8 mouse cellular contexts compared by ENCODE assay signal in genomic region chr3:144723455-144723854, GRCm38 (mm10). TPM values are rescaled to one million over a fixed set of nuclear protein-coding genes. Genes with fewer than 3 reads are reported as not detected.
A peak's percentile ranks its signal among the peaks of the same experiment; 100 is the strongest.
DNase-seq lines count a peak whose midpoint lies in the region; ATAC-seq and TF ChIP-seq lines count a peak whose summit lies in the region.
"Had no signal": no experiment of that assay in that cellular context is flagged by ENCODE, and none has a peak within 500 bp of the region (broad histone marks: within the 10 kb centered on the region; RNA-seq: fewer than 3 reads in every experiment).

No protein-coding gene starts in this region.

- no peak overlapping the region for H3K9ac ChIP-seq in limb, embryonic 11.5 days (ENCODE audit: low read length)
- H3K9ac ChIP-seq in MEL (ENCODE audit: control insufficient read depth, low read depth, low read length, poor library complexity, severe bottlenecking): no peak overlapping the region

- peak; percentile 28 for TF ChIP-seq RAD21 in MEL (IDR thresholded peaks at IDR 0.05; ENCODE audit: low read depth, low read length)

- TF ChIP-seq CTCF in MEL (IDR thresholded peaks at IDR 0.05 in 2 of 3, conservative IDR thresholded peaks at IDR 0.05 in 1 of 3; ENCODE audit: control insufficient read depth in 1 of 3, insufficient read depth in 1 of 3, low read depth in 2 of 3, low read length in 3 of 3, poor library complexity in 1 of 3, severe bottlenecking in 1 of 3): peak; percentile 40 to 69 (median 45)

- peak; percentile 75 for DNase-seq in limb, embryonic 11.5 days (ENCODE audit: low spot score)
- no peak for DNase-seq in limb, embryonic 10.5 days (ENCODE audit: low spot score)
- DNase-seq in MEL (ENCODE audit: low read depth, low spot score): peak; percentile 67
- peak; percentile 80 for DNase-seq in brain, adult 2 months (ENCODE audit: low read depth, low spot score)
- peak; percentile 48 for DNase-seq in gastrocnemius, postnatal 10 days
- DNase-seq in left cerebral cortex, postnatal 14 days (ENCODE audit: low spot score in 2 of 2): peak; percentile 42 to 67
- peak; percentile 49 for DNase-seq in right cerebral cortex, postnatal 25 days

- H3K27me3 ChIP-seq in limb, embryonic 11.5 days (ENCODE audit: control insufficient read depth, insufficient read depth, low read length): no peaks in the 10 kb centered on the region
- no peaks in the 10 kb centered on the region for H3K27me3 ChIP-seq in limb, embryonic 10.5 days (ENCODE audit: low read depth, poor library complexity, severe bottlenecking)
- H3K27me3 ChIP-seq in MEL (ENCODE audit: control insufficient read depth in 1 of 2, insufficient read depth in 2 of 2, low read length in 2 of 2): no peaks in the 10 kb centered on the region

- no peaks in the 10 kb centered on the region for H3K36me3 ChIP-seq in limb, embryonic 11.5 days (ENCODE audit: control insufficient read depth, insufficient read depth, low read length)
- no peaks in the 10 kb centered on the region for H3K36me3 ChIP-seq in limb, embryonic 10.5 days
- peaks cover 0 to 3% of the 10 kb centered on the region in 2 experiments; a peak in 2 of 4 replicates for H3K36me3 ChIP-seq in MEL (ENCODE audit: control insufficient read depth in 1 of 2, insufficient read depth in 2 of 2, low read length in 2 of 2)

- ATAC-seq in limb, embryonic 11.5 days (ENCODE audit: insufficient number of reproducible peaks, low FRiP score, low TSS enrichment, low read depth): no peak

- peaks cover 14% of the 10 kb centered on the region for H3K79me2 ChIP-seq in MEL (ENCODE audit: control insufficient read depth, insufficient read depth, low read length, poor library complexity)

- peaks cover 7% of the 10 kb centered on the region for H3K4me1 ChIP-seq in limb, embryonic 11.5 days (ENCODE audit: control insufficient read depth, insufficient read depth, low read length)
- H3K4me1 ChIP-seq in limb, embryonic 10.5 days: peaks cover 16% of the 10 kb centered on the region
- peaks cover 4 to 7% of the 10 kb centered on the region in 2 experiments; a peak in 3 of 4 replicates for H3K4me1 ChIP-seq in MEL (ENCODE audit: control insufficient read depth in 1 of 2, insufficient read depth in 2 of 2, low read length in 2 of 2)

- no peak overlapping the region for H3K4me3 ChIP-seq in limb, embryonic 11.5 days (ENCODE audit: low read depth, low read length)
- H3K4me3 ChIP-seq in limb, embryonic 10.5 days: no peak overlapping the region
- H3K4me3 ChIP-seq in MEL (ENCODE audit: control insufficient read depth in 1 of 2, insufficient read depth in 1 of 2, low read depth in 2 of 2, low read length in 2 of 2): no peak overlapping the region

- intact Hi-C loops in left cerebral cortex, postnatal 14 days (cut with DNase I): loop anchor here (5.0 kb wide), 1 partner anchor 271 kb away; no protein-coding TSS in a partner anchor

- TF ChIP-seq POLR2A in MEL (IDR thresholded peaks at IDR 0.05; ENCODE audit: control insufficient read depth in 1 of 2, insufficient read depth in 1 of 2, low read depth in 1 of 2, low read length in 2 of 2, poor library complexity in 1 of 2): no peak

- no peak overlapping the region for H3K4me2 ChIP-seq in limb, embryonic 11.5 days (ENCODE audit: low read depth, severe bottlenecking)

- WGBS in limb, embryonic 11.5 days: 47% methylated on average over 4 of the region's 4 CpGs
- WGBS in limb, embryonic 10.5 days: 51% methylated on average over 4 of the region's 4 CpGs

- no peak for TF ChIP-seq EP300 in MEL (IDR thresholded peaks at IDR 0.05; ENCODE audit: low read depth in 1 of 2, low read length in 2 of 2)

- H3K9me3 ChIP-seq in limb, embryonic 11.5 days (ENCODE audit: control insufficient read depth, low read length): no peaks in the 10 kb centered on the region
- H3K9me3 ChIP-seq in limb, embryonic 10.5 days (replicated peaks): no peaks in the 10 kb centered on the region
- H3K9me3 ChIP-seq in MEL (replicated peaks; ENCODE audit: insufficient read depth, low read length): no peaks in the 10 kb centered on the region

- H3K27ac ChIP-seq in limb, embryonic 11.5 days (replicated peaks; ENCODE audit: low read depth, low read length): no peak overlapping the region
- no peak overlapping the region for H3K27ac ChIP-seq in limb, embryonic 10.5 days
- H3K27ac ChIP-seq in MEL (ENCODE audit: control insufficient read depth, low read depth, low read length): no peak overlapping the region
- H3K27ac ChIP-seq: macrophage had no signal

TF ChIP-seq in MEL, 35 proteins besides CTCF, POLR2A, EP300 and RAD21:
- TF ChIP-seq ZC3H11A (IDR thresholded peaks at IDR 0.05; ENCODE audit: low read depth, low read length) (peak; percentile 30; the same call in 1 of the 2 replicates), TCF12 (IDR thresholded peaks at IDR 0.05; ENCODE audit: low read depth, low read length) (no peak), SMC3 (IDR thresholded peaks at IDR 0.05; ENCODE audit: low read depth, low read length) (peak; percentile 44)

RNA-seq across cellular contexts. Expression of gene Sh3glb1, which starts 3.3 kb away (rescaled TPM):
- 88.3 and 92.2 TPM in 2 replicates for polyA plus RNA-seq in limb, embryonic 11.5 days (2014; fragmentation: Nextera tagmentation; extraction: Ambion mirVana)
- 66.7 and 73.7 TPM in 2 replicates for polyA plus RNA-seq in limb, embryonic 10.5 days (2016; fragmentation: Nextera tagmentation; extraction: Ambion mirVana)
- 33.9 and 39.6 TPM in 2 replicates for total RNA-seq in MEL (2012; rRNA removed)
- 10 to 100 TPM; 61.9 to 89.2 TPM for polyA plus RNA-seq in MEL (2012; ENCODE audit: insufficient read depth in 1 of 2, insufficient read length in 2 of 2, low read depth in 1 of 2, low replicate concordance in 2 of 2, missing spikeins in 1 of 2)
- total RNA-seq in gastrocnemius, postnatal 10 days (2021): 100 to 1,000 TPM; 310 to 331 TPM
- total RNA-seq in left cerebral cortex, postnatal 14 days (2021): 10 to 100 TPM; 82.3 TPM

RNA-seq across cellular contexts. Expression of gene Clca3a1, which starts 37.3 kb away (rescaled TPM):
- polyA plus RNA-seq in limb, embryonic 11.5 days (2014; fragmentation: Nextera tagmentation; extraction: Ambion mirVana): 0.11 TPM in 1 of 2 replicates, not detected in the other
- 0.05 and 0.11 TPM in 2 replicates for polyA plus RNA-seq in limb, embryonic 10.5 days (2016; fragmentation: Nextera tagmentation; extraction: Ambion mirVana)
- 0.07 and 0.12 TPM in 2 replicates for total RNA-seq in MEL (2012; rRNA removed)
- under 1 TPM in 1 of 2 experiments, not detected in 1; 0.40 TPM for polyA plus RNA-seq in MEL (2012; ENCODE audit: insufficient read depth in 1 of 2, insufficient read length in 2 of 2, low read depth in 1 of 2, low replicate concordance in 2 of 2, missing spikeins in 1 of 2)
- total RNA-seq in gastrocnemius, postnatal 10 days (2021): under 1 TPM; 0.20 to 0.31 TPM
- total RNA-seq in left cerebral cortex, postnatal 14 days (2021): under 1 TPM; 0.63 to 0.75 TPM
- polyA plus RNA-seq: macrophage had no signal
